In genomic region chr11:51482251-51482650, GRCm38 (mm10) we compare ENCODE assay signal across 21 mouse cellular contexts.
"Had no signal": no experiment of that assay in that cellular context is flagged by ENCODE, and none has a peak within 500 bp of the region (broad histone marks: within the 10 kb centered on the region; RNA-seq: fewer than 3 reads in every experiment).

No protein-coding gene starts in this region.

- DNase-seq: kidney, adult 11 months; kidney, adult 8-10 months; kidney, postnatal 14 days; kidney, postnatal 4 days; liver, postnatal 0 days; lung, postnatal 36 days; retina, postnatal 1 day; right cerebral cortex, postnatal 25 days; spleen, adult 18-20 months; thymus, postnatal 25 days had no signal

- ATAC-seq: intestine, embryonic 15.5 days; liver, postnatal 0 days; lung, postnatal 0 days; midbrain, embryonic 13.5 days; midbrain, embryonic 16.5 days had no signal

- H3K4me1 ChIP-seq: midbrain, embryonic 13.5 days; stomach, embryonic 15.5 days had no signal

- H3K4me2 ChIP-seq: intestine, embryonic 15.5 days; limb, embryonic 15.5 days; liver, embryonic 11.5 days; midbrain, embryonic 13.5 days; neural tube, embryonic 12.5 days; stomach, embryonic 15.5 days had no signal

- H3K9me3 ChIP-seq: intestine, embryonic 15.5 days; limb, embryonic 15.5 days; megakaryocyte, embryonic 14.5 days; midbrain, embryonic 10.5 days; midbrain, embryonic 13.5 days; neural tube, embryonic 12.5 days; stomach, embryonic 15.5 days had no signal

- H3K4me3 ChIP-seq: intestine, embryonic 15.5 days; limb, embryonic 15.5 days; megakaryocyte, embryonic 14.5 days; midbrain, embryonic 10.5 days; midbrain, embryonic 13.5 days; neural tube, embryonic 12.5 days; stomach, embryonic 15.5 days had no signal

- H3K27ac ChIP-seq: intestine, embryonic 15.5 days; limb, embryonic 15.5 days; liver, embryonic 14.5 days; midbrain, embryonic 10.5 days; midbrain, embryonic 13.5 days; neural tube, embryonic 12.5 days; stomach, embryonic 15.5 days had no signal

- H3K27me3 ChIP-seq: intestine, embryonic 15.5 days; limb, embryonic 15.5 days; midbrain, embryonic 13.5 days; neural tube, embryonic 12.5 days; stomach, embryonic 15.5 days had no signal

- H3K9ac ChIP-seq: intestine, embryonic 15.5 days; limb, embryonic 15.5 days; liver, embryonic 14.5 days; liver, postnatal 0 days; midbrain, embryonic 13.5 days; neural tube, embryonic 12.5 days; stomach, embryonic 15.5 days had no signal

- H3K36me3 ChIP-seq: intestine, embryonic 15.5 days; limb, embryonic 15.5 days; midbrain, embryonic 10.5 days; midbrain, embryonic 13.5 days; neural tube, embryonic 12.5 days; stomach, embryonic 15.5 days had no signal
